Mouse (Mus musculus): ENCODE results near the gene Ajm1. TPM values are rescaled to one million over a fixed set of nuclear protein-coding genes. Genes with fewer than 3 reads are reported as not detected.
"Not testable (repeated sequence)": the region's sequence is repeated elsewhere in the genome, so short reads cannot be mapped to it uniquely, and the experiment has no call there.

Gene Ajm1
- polyA plus RNA-seq, 1 experiment from 2014 or later, result 2.2 TPM

DNA sequence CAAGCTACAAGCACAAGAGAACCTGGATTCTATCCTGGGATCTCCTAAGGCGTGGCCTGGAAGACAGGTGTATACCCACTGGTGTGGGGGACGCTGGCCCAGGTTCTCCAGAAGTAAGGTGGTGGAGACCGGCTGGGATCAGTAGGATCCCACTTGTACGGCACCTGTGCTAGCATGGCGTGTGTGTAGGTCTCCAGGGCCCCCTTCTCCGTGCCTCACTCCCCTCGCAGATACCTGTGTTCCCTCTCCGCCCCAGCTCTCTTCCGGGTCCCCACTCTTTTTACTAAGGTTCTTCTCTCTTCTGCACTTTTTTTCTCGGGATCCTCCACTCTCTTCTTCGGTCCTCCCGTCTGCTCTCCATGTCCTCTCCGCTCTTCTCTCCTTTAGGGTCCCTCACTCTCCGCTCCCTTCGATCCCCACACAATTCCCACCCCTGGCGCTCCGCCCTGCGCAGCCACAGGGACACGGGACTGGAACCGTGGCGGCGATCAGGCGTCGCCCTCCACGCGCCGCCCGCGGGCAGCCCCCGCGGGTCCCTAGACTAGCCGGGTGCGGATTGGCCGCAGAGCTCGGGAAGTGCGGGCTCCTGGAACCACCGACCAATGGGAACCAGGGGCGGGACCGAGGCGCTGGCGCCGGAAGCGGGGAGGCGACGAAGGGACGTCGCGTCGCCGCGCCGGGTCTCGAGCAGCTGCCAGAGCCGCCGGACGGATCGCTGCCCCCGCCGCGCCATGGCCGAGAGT lies 24.2 kb downstream of the Ajm1 start, which contains the start of gene Edf1:
Gene Edf1 (plus strand): TSS at position 627 of the 743 bp plus-strand sequence.
- ATAC-seq, result peak; percentile 99
- Histone ChIP-seq H3K36me3 (ENCODE audit: poor library complexity, severe bottlenecking) (peaks cover 24% of the 10 kb centered on the region), H3K4me1 (peaks cover 21% of the 10 kb centered on the region), H3K27ac (peak within 1 kb of the TSS; percentile 79), H3K4me2 (peak within 1 kb of the TSS; percentile 99), H3K9me3 (replicated peaks) (no peaks in the 10 kb centered on the region), H3K4me3 (peak within 1 kb of the TSS; percentile 98), H3K27me3 (no peaks in the 10 kb centered on the region), H3K9ac (peak within 1 kb of the TSS; percentile 97)
- WGBS, result under 1% methylated on average over 61 of the region's 61 CpGs

DNA sequence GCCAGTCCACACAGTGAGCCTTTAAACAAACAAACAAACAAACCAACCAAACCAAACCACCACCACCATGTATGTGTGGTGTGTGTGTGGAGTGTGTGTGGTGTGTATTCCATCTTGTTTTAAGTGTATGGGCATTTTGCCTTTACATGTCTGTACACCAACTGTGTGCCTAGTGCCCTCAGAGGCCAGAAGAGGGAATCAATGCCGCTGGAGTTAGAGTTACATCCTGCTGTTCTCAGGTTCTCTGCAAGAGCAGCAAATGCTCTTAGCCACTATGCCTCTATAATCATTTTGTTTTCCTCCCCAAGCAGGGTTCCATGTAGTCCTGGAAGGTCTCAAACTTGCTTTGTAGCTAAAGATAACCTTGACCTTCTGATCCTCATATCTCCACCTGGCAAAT lies 25.3 kb downstream of the Ajm1 start:
- 63% methylated on average over 1 of the region's 1 CpGs for WGBS
- H3K4me1 ChIP-seq, result peaks cover 21% of the 10 kb centered on the region
- H3K9me3 ChIP-seq (replicated peaks), result no peaks in the 10 kb centered on the region
- no peak for ATAC-seq
- no peak overlapping the region for H3K27ac ChIP-seq
- H3K4me2 ChIP-seq, result peak overlapping the region; percentile 99; the same call in 1 of the 2 replicates
- no peak overlapping the region for H3K4me3 ChIP-seq
- no peak overlapping the region for H3K9ac ChIP-seq
- no peaks in the 10 kb centered on the region for H3K27me3 ChIP-seq
- H3K36me3 ChIP-seq (ENCODE audit: poor library complexity, severe bottlenecking), result peaks cover 13% of the 10 kb centered on the region

DNA sequence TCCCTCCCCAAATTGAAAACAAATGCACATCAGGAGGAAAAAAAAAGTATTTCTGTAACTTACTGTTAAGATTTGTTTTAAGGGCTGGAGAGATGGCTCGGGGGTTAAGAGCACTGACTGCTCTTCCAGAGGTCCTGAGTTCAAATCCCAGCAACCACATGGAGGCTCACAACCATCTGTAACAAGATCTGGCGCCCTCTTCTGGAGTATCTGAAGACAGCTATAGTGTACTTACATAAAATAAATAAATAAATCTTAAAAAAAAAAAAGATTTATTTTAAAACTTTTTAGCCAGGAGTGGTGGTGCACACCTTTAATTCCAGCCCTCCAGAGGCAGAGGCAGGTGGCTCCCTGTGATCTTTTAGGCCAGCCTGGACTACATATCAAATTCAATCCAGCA lies 26.1 kb downstream of the Ajm1 start:
- not testable (repeated sequence) for ATAC-seq; H3K27me3 ChIP-seq; H3K27ac ChIP-seq; H3K4me2 ChIP-seq; H3K4me3 ChIP-seq; H3K9ac ChIP-seq; H3K9me3 ChIP-seq (replicated peaks); H3K36me3 ChIP-seq (ENCODE audit: poor library complexity, severe bottlenecking)
- 50% methylated on average over 2 of the region's 2 CpGs for whole genome bisulfite sequencing
- peaks cover 21% of the 10 kb centered on the region for H3K4me1 ChIP-seq

DNA sequence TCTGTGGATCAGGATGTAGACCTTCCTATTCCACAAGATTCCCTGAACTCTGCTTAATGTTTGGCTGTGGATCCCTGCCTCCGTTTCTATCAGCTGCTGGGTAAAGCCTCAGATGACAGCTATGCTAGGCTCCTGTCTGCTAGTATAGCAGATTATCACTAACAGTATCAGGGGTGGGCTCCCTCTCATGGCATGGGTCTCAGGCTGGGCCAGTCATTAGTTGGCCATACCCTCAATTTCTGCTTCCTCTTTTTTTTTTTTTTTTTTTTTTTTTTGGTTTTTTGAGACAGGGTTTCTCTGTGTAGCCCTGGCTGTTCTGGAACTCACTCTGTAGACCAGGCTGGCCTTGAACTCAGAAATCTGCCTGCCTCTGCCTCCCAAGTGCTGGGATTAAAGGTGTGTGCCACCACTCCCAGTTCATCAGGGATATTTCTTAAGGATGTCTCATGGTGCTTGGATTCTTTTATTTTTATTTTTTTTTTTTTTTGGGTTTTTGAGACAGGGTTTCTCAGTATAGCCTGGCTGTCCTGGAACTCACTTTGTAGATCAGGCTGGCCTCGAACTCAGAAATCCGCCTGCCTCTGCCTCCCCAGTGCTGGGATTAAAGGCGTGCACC lies 28.3 kb downstream of the Ajm1 start:
- WGBS, result 87% methylated on average over 4 of the region's 4 CpGs
- not testable (repeated sequence) for H3K4me1 ChIP-seq; H3K36me3 ChIP-seq (ENCODE audit: poor library complexity, severe bottlenecking); H3K4me3 ChIP-seq; H3K4me2 ChIP-seq; H3K9me3 ChIP-seq (replicated peaks); H3K9ac ChIP-seq; H3K27me3 ChIP-seq; ATAC-seq; H3K27ac ChIP-seq

DNA sequence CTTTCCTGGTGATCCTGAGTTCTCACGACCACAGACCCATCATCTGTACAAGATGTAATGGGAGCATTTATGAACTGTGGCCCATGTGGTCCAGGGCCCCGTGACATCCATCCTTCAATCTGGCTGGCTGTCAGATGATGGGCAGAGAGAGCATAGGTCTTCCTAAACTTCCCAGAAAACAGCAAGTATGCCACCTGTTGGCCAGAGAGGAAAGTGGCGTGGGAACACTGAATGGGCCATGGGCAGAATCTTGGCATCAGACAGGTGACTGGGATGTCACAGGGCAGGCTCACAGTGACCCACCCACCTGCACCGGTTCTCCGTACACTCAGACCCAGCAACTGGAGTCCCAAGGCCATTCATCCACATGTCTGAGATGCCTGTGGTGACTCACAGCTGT lies 30.4 kb downstream of the Ajm1 start:
- no peak overlapping the region for H3K27ac ChIP-seq
- H3K27me3 ChIP-seq, result no peaks in the 10 kb centered on the region
- no peak for ATAC-seq
- H3K4me3 ChIP-seq, result no peak overlapping the region
- H3K36me3 ChIP-seq (ENCODE audit: poor library complexity, severe bottlenecking), result no peaks in the 10 kb centered on the region
- H3K4me1 ChIP-seq, result peaks cover 2% of the 10 kb centered on the region
- H3K9me3 ChIP-seq (replicated peaks), result no peaks in the 10 kb centered on the region
- WGBS, result 33% methylated on average over 5 of the region's 5 CpGs
- H3K4me2 ChIP-seq, result no peak overlapping the region
- H3K9ac ChIP-seq, result no peak overlapping the region

DNA sequence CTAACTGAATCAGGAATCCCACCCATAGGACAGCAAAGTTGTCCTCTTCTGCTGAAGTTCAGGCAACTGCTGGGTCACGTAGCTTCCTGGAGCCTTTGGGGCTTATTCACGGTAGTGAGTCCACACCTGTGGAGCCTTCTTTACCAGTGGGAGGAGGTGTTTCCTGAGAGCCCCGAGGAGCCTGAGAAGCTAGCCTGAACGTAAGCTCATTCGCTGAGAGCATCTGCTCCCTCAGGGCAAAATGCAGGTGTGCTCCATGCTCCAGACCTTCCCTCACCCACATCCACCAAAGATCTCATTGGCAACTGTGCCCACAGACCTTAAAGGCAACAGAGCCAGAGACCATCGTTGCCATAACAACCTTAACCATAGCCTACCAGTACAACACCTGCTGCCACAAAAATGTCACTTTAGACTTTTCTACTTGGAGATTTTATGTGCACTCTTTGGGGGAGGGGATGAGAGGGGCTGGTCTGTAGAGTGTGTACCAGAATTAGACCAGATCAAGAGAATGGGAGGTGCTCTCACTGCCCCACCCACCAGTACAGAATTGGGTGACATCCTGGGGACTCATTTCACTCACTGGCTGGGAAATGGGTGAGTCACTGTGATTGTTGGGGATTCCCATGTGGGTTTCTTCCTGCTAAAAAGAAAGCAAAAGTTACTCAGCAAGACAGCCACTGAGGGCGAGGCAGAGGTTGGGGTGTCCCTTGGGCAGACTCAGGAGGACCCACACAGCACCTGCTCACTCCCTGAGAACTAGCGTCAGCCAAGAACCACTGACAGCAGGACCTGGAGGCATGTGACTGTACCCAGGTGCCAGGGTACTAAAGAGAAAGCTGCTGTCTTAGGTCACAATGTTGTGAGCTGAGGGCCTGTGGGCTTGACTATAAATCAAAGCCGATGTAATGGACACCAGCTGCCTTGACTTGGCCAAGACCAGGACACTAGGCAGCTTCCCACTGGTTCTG lies 32.3 kb downstream of the Ajm1 start:
- Histone ChIP-seq H3K9ac (no peak overlapping the region), H3K36me3 (ENCODE audit: poor library complexity, severe bottlenecking) (no peaks in the 10 kb centered on the region)
- WGBS, result 79% methylated on average over 9 of the region's 9 CpGs

DNA sequence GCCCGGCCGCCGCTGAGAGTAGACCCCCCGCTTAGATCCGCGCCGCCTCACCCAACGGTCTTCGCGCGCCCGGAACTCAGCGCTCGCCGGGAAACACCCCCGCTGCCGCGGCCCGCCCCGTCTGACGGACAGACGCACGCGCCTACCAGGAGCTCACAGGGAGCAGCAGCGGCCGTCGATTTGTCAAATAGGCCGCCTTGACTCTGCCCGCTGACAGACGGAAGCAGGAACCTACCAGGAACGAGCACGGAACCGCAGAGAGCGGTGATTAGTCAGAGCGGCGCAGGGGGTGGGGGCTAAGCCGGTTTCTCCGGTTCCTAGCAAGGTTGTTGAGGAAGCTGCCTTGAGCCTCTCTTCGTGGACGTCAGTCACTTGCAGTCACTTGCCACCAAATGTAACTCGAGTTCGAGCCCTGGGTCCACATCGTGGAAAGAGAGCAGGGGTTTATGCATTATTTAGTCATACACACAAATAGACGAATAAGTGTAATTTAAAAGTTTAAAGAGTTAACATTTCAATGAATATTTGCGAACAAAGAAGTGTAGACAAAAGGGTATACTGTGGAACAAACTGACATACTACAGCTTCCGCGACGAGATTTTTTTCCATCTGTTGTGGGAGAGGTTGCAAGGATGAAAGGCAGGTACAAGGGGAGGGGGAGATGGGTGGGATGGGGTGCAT lies 34.6 kb downstream of the Ajm1 start, which contains the start of gene Traf2:
Gene Traf2 (minus strand): TSS at position 130 of the 681 bp plus-strand sequence.
- 3% methylated on average over 48 of the region's 48 CpGs for WGBS

More for the DNA sequence above, 32.3 kb downstream of the Ajm1 start:
- no peaks in the 10 kb centered on the region for H3K27me3 ChIP-seq
- H3K4me3 ChIP-seq, result no peak overlapping the region
- no peaks in the 10 kb centered on the region for H3K9me3 ChIP-seq (replicated peaks)
- H3K4me1 ChIP-seq, result peaks cover 10% of the 10 kb centered on the region
- no peak overlapping the region for H3K4me2 ChIP-seq
- H3K27ac ChIP-seq, result no peak overlapping the region
- no peak for ATAC-seq

DNA sequence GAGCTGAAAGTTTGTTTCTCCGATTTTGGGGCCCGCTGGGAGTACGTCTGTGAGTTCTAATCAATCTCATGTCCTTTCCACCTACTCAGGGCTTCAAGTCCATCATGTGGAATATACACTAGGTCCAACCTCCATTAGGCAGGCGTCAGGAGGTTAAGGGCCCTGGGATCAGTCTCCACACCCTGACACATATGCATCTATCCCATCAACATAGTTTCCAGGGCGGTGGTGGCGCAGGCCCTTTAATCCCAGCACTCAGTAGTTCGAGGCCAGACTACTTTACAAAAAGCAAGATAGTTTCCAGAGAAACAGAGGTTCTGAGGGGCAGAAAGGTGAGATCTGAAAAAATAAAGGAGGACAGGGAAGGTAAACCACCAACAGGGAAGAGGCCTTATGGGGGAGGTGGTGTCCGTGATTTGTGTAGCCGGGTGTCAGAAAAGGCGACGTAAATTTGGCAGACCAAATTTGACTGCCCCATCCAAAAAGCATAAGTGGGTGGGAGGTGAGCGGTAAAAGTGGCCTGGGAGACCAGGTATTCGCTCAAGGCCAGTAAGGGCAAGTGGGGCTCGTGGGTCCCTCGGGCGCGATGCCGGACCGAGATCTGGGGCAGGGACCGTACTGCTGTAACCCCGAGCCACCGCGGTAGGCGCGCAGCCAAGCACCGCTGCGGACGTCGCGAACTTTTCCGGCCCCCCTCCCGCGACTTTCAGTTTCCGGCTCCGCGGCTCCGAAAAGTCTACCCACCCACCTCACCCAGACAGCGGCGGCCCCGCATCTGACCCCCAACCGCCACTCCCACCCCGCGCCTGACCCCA lies 35.4 kb downstream of the Ajm1 start:
- WGBS, result 10% methylated on average over 43 of the region's 43 CpGs
- Histone ChIP-seq H3K4me1 (peaks cover 16% of the 10 kb centered on the region), H3K4me2 (peak overlapping the region; percentile 78), H3K4me3 (peak overlapping the region; percentile 69), H3K27ac (0 out of 2 replicates have a peak overlapping the region, but pooled peaks have one; percentile 3), H3K9me3 (replicated peaks) (no peaks in the 10 kb centered on the region), H3K27me3 (no peaks in the 10 kb centered on the region), H3K36me3 (ENCODE audit: poor library complexity, severe bottlenecking) (no peaks in the 10 kb centered on the region), H3K9ac (peak overlapping the region; percentile 79)
- ATAC-seq, result peak; percentile 65

More for the DNA sequence above, 34.6 kb downstream of the Ajm1 start, which contains the start of gene Traf2:
- Histone ChIP-seq H3K4me2 (peak within 1 kb of the TSS; percentile 78), H3K27me3 (no peaks in the 10 kb centered on the region), H3K27ac (0 out of 2 replicates have a peak within 1 kb of the TSS, but pooled peaks have one; percentile 3), H3K4me3 (peak within 1 kb of the TSS; percentile 69), H3K4me1 (peaks cover 15% of the 10 kb centered on the region), H3K9ac (peak within 1 kb of the TSS; percentile 79), H3K36me3 (ENCODE audit: poor library complexity, severe bottlenecking) (no peaks in the 10 kb centered on the region), H3K9me3 (replicated peaks) (no peaks in the 10 kb centered on the region)
- peak; percentile 100 for ATAC-seq

DNA sequence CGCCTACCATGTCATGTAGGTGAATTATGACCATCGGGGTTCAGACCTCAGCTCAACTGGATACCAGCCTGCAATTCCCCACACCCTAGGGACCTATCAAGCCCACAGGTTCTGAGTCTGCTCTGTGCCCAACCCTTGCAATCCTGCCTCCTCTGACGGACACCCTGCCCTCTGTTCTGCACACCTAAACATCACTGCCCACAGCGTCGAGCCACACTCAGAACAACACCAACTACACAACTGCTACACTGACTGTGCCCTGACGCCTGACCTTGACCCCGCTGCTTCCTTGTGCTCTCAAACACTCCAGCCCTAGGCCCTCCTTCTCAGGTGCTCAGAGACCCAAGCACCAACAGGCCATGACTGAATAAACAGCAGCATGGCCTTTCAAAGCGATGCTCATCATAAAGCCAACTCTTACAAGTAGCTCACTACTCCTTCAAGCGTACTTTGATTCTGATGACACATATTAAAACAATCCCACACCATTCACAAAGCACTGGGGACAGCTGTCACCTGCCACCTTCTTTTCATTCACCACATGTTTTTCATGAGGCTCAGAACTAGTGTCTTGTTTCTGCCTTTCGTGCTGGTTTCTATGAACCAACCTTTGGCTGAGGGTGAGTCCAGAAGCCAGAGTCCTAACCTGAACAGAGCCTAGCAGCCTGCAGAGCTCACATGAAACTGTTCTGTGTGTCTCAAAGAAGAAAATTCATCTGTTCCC lies 39.8 kb downstream of the Ajm1 start:
- Histone ChIP-seq H3K4me3 (no peak overlapping the region), H3K9ac (no peak overlapping the region), H3K9me3 (replicated peaks) (no peaks in the 10 kb centered on the region), H3K36me3 (ENCODE audit: poor library complexity, severe bottlenecking) (peaks cover 10% of the 10 kb centered on the region), H3K27ac (no peak overlapping the region), H3K4me1 (peaks cover 16% of the 10 kb centered on the region), H3K27me3 (no peaks in the 10 kb centered on the region), H3K4me2 (no peak overlapping the region)
- ATAC-seq, result no peak
- WGBS, result 92% methylated on average over 10 of the region's 10 CpGs

DNA sequence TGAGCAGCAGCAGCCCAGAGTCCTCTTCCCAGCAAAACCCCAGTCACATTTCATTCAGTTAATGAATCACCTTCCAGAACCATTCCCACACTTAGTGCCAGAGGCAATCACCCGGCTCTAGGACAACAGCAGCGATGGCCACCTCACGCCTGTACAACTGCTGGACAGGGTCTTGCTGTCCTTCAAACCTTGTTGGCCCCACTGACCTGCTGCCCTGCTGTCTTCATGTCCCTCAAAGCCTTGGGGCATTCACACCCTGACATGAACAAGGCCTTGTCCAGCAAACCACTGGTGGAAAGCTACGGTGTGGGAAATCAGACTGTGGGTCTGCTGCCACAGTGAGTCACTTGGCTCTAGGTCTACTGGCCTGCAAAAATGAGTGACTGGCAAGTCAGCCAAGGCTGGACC lies 41.0 kb downstream of the Ajm1 start:
- H3K9me3 ChIP-seq (replicated peaks), result no peaks in the 10 kb centered on the region
- H3K36me3 ChIP-seq (ENCODE audit: poor library complexity, severe bottlenecking), result peaks cover 23% of the 10 kb centered on the region
- H3K9ac ChIP-seq, result no peak overlapping the region
- peaks cover 8% of the 10 kb centered on the region for H3K4me1 ChIP-seq
- no peak overlapping the region for H3K27ac ChIP-seq
- WGBS, result 96% methylated on average over 4 of the region's 4 CpGs
- H3K4me3 ChIP-seq, result no peak overlapping the region
- no peak overlapping the region for H3K4me2 ChIP-seq
- no peaks in the 10 kb centered on the region for H3K27me3 ChIP-seq
- no peak for ATAC-seq
